Mouse (Mus musculus) embryonic fibroblast, embryonic 13.5 days (primary cell): ENCODE results near the gene Hrh3.

Experiments
- CTCF ChIP-seq: IDR thresholded peaks from 2 replicates; pipeline ENCODE4 v1.5.1; 2011; ENCODE audit warnings: mild to moderate bottlenecking, control low read depth, low read length, moderate library complexity, borderline replicate concordance; ENCODE audit not compliant: insufficient read depth
- POLR2A ChIP-seq: IDR thresholded peaks from 2 replicates; pipeline ENCODE4 v1.6.1; 2011; ENCODE audit warnings: low read depth, mild to moderate bottlenecking, control low read depth, low read length, moderate library complexity

DNA sequence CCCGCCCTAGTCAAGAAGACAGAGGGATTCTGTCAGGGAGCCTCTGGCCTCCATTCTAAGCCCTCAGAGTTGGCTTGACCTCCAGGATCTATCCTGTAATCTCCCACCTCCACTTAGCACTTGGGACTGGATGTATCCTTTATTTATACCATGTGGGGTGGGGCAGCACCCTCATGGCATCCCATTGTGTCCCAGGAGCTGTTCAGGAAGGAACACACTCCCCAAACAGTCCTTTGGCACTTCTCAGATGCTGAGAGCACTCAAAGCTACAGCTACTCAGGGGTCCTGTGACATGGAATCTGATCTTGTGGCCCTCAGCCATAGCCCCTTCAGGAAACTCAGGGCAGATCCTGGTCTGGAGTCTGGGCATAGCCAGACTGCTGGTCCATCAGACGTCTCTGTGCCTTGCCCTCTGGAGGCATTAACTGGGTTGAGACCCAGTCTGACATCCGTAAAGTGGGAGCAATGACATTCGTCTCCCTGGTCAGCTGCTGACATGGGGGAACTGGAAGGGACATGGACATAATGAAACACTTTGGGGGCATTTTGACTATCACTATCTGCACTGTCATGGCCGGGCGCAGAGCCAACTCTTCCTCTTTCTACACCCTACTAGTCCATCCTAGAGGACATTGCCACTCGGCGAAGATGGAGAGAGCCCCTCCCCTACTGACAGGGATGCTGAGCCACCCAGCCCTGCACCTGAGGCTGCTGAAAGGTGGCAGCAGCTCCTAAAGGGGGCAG lies 12.6 kb upstream of the Hrh3 start:
- TF ChIP-seq CTCF (no peak), POLR2A (no peak)
